Mouse (Mus musculus) liver, embryonic 16.5 days (tissue): Measurements from ENCODE around the gene Gm2974. TPM values are rescaled to one million over a fixed set of nuclear protein-coding genes. Genes with fewer than 3 reads are reported as not detected.
"Not testable (repeated sequence)": the region's sequence is repeated elsewhere in the genome, so short reads cannot be mapped to it uniquely, and the experiment has no call there.

Source experiments
- ATAC-seq: fragments of 200-750 bp; cut with Nextera tagmentation; 2 replicates; pipeline ENCODE4 v1.8.0; 2017; ENCODE audit warnings: low read depth, mild to moderate bottlenecking, moderate number of reproducible peaks, moderate library complexity
- H3K27ac ChIP-seq: fragments of 300-500 bp; sonication (generic); 2 replicates; pipeline ENCODE4 v1.5.1; 2014; ENCODE audit warnings: mild to moderate bottlenecking, low read length
- H3K27me3 ChIP-seq: fragments of 300-500 bp; sonication (generic); 2 replicates; pipeline ENCODE4 v1.6.1; 2014; ENCODE audit warnings: low read depth, low read length, mixed read lengths; ENCODE audit not compliant: control insufficient read depth, insufficient read depth
- H3K36me3 ChIP-seq: fragments of 300-500 bp; sonication (generic); 2 replicates; pipeline ENCODE4 v1.6.1; 2014; ENCODE audit warnings: mild to moderate bottlenecking; ENCODE audit not compliant: control insufficient read depth, insufficient read depth
- H3K4me1 ChIP-seq: fragments of 300-500 bp; sonication (generic); 2 replicates; pipeline ENCODE4 v1.6.1; 2014; ENCODE audit warnings: low read depth, low read length, mixed read lengths; ENCODE audit not compliant: control insufficient read depth
- H3K4me2 ChIP-seq: fragments of 300-500 bp; sonication (generic); 2 replicates; pipeline ENCODE4 v1.6.1; 2014; ENCODE audit warnings: low read depth, low read length, mixed read lengths
- H3K4me3 ChIP-seq: fragments of 300-500 bp; sonication (generic); 2 replicates; pipeline ENCODE4 v1.5.1; 2014; ENCODE audit warnings: low read depth, mild to moderate bottlenecking, low read length
- H3K9ac ChIP-seq: fragments of 300-500 bp; sonication (generic); 2 replicates; pipeline ENCODE4 v1.6.1; 2014; ENCODE audit warnings: low read depth, low read length
- H3K9me3 ChIP-seq: fragments of 300-500 bp; sonication (generic); replicated peaks from 2 replicates; pipeline ENCODE4 v1.6.1; 2016; ENCODE audit warnings: low read length; ENCODE audit not compliant: control insufficient read depth
- WGBS: fragments of 180-500 bp; shearing (Covaris S2); extraction: QIAGEN DNeasy Blood & Tissue Kit; methylation state at CpG from one replicate; pipeline ENCODE4 v1.1.7; 2014; ENCODE audit not compliant: insufficient replicate concordance; 5-methylcytosine and 5-hydroxymethylcytosine counted together
- polyA plus RNA-seq: library from polyadenylated mRNA; unstranded; fragments of >200 nt; fragmentation: Nextera tagmentation; extraction: Ambion mirVana; gene quantifications from 2 replicates; pipeline ENCODE4 v1.2.1, GENCODE M21; 2015

Gene Gm2974
- polyA plus RNA-seq = not detected in 2 replicates

DNA sequence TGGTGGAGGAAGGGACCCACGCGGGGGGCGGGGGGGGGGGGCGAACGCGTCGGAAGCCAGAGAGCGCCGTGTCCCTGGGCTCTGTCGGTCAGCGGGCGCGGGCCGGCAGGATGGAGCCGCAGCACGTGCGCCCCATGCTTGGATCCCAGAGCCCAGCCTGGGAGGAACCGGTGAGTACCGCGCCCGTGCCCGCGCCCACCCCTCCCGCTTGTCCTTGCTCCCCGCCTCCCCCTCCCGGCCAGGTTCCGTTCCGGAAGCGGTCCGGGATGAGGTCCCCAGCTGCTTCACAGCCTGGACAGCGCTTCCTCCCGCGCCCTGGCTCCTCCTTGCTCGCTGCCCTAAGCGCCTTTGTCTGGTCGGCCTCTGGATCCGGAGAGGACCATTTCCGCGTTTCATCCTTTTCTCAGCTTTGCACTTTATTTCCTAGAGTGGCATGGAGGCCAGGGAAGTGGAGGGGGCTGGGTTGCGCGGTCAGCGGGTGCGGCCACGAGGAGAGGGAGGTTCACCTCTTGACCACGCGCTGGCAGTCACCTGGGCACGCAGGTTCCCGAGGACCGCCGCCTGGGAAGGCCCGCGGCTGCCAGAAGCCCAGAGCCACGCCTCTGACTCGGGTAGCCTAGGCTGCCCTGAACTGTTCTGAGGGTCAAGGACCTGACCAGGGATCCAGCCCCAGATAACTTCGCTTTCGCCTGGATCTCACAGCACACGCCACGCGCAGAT is at the start of gene Gm2974:
Gene Gm2974 (plus strand): TSS at position 86 of the 720 bp plus-strand sequence.
- not testable (repeated sequence) for H3K4me2 ChIP-seq, H3K4me3 ChIP-seq
- 16% methylated on average over 26 of the region's 59 CpGs for WGBS

DNA sequence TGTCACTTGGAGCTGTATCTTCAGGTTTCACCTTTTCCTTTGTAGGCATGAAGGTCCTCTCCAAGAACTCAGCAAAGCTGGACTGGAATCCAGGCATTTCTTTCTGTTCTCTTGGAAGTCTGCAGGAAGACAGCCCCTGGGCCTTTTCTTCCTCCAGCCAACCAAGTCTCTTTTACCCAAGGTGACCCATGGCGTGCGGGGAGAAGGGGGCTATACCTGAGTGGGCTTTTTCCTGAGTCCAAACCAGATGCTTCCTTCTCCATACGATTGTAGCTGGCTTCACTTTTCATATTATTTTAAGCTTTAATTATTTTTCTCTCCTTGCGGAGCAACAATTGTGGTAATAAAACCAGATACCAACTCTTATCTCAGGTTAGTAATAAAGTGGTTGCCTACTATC is 40.7 kb upstream of the Gm2974 start:
- H3K4me3 ChIP-seq, H3K9me3 ChIP-seq: not testable (repeated sequence)
- 79% methylated on average over 3 of the region's 4 CpGs for WGBS

More for the DNA sequence above, at the start of gene Gm2974:
- not testable (repeated sequence) for H3K4me1 ChIP-seq, H3K27me3 ChIP-seq, H3K9me3 ChIP-seq, H3K27ac ChIP-seq, ATAC-seq, H3K36me3 ChIP-seq, H3K9ac ChIP-seq

DNA sequence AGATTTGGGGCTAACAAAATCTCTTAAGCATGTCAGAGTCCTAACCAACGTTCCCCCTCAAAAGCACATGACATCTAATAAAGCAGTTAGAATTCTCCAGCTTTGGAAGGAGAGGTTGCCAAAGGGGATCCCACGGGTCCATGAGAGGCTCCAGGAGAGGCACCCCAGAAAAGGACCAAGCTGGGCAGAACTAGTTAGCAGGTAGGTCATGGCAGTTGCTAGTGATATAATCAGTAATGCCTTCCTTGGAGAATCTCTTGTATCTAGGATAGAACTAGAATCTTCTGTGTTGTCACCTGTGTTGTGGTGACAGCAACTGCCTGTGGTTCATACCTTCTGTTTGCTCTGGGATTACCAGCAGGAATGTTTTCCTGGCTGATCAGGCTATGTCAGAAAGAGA is 17.6 kb upstream of the Gm2974 start, which contains the start of gene Gm3127:
Gene Gm3127 (plus strand): TSS at position 301 of the 400 bp plus-strand sequence.
- H3K4me3 ChIP-seq, H3K27ac ChIP-seq, H3K9me3 ChIP-seq, H3K36me3 ChIP-seq, H3K4me2 ChIP-seq, ATAC-seq, H3K9ac ChIP-seq, H3K27me3 ChIP-seq, H3K4me1 ChIP-seq: not testable (repeated sequence)
- WGBS = no CpG with 5 or more reads among the region's 2 CpGs

More for the DNA sequence above, 40.7 kb upstream of the Gm2974 start:
- not testable (repeated sequence) for H3K36me3 ChIP-seq, H3K4me1 ChIP-seq, H3K27me3 ChIP-seq, H3K9ac ChIP-seq, H3K27ac ChIP-seq, H3K4me2 ChIP-seq, ATAC-seq

GRCm38 (mm10) chr14:4182030-4182429 is 346 bp upstream of the Gm2974 start:
- H3K27ac ChIP-seq, H3K27me3 ChIP-seq, H3K36me3 ChIP-seq, H3K9ac ChIP-seq, H3K4me3 ChIP-seq, H3K9me3 ChIP-seq, H3K4me2 ChIP-seq, H3K4me1 ChIP-seq, ATAC-seq: not testable (repeated sequence)
- 8% methylated on average over 13 of the region's 14 CpGs for WGBS

DNA sequence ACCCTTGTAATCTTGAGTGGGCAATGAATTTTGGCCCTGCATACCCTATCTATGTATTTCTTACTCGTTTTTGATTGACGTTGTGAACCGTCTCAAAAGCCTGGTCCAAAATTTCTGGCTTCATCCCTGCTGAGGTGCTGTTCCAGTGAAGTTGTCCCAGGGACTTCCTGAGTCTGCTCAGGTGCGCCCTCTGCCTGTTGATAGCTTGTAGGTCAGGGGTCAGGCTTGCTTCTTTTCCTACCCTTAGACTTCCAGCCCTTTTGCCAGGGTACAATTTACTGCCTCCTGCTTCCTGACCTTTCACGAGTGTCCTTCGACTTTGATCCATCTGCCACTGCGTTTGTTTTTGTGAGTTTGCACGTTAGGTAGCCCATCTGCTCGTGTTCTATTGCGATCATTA is 999 bp downstream of the Gm2974 start:
- not testable (repeated sequence) for ATAC-seq, H3K4me1 ChIP-seq, H3K9ac ChIP-seq, H3K36me3 ChIP-seq, H3K27me3 ChIP-seq, H3K4me3 ChIP-seq, H3K27ac ChIP-seq, H3K9me3 ChIP-seq, H3K4me2 ChIP-seq
- WGBS = 22% methylated on average over 5 of the region's 10 CpGs

GRCm38 (mm10) chr14:4249331-4249730 is 67.0 kb downstream of the Gm2974 start, which contains the start of gene Gm3138:
Gene Gm3138, plus strand, starts transcription at chr14:4249631.
- WGBS = no CpG with 5 or more reads among the region's 2 CpGs
- not testable (repeated sequence) for H3K4me3 ChIP-seq, H3K36me3 ChIP-seq, H3K9ac ChIP-seq, H3K9me3 ChIP-seq, H3K4me2 ChIP-seq, H3K27ac ChIP-seq, ATAC-seq, H3K4me1 ChIP-seq, H3K27me3 ChIP-seq

Other genes starting within 250 kb of the Gm2974 start
- not detected in 2 replicates for gene Gm3095, start 219.0 kb upstream of the Gm2974 start, polyA plus RNA-seq
- gene Gm3099, start 184.2 kb upstream of the Gm2974 start, polyA plus RNA-seq = not detected in 2 replicates
- gene Gm5796, start 158.6 kb upstream of the Gm2974 start, polyA plus RNA-seq = not detected in 2 replicates
- not detected in 2 replicates for gene Gm3115, start 98.5 kb upstream of the Gm2974 start, polyA plus RNA-seq
- 0.06 TPM in 1 of 2 replicates, not detected in the other for gene Gm8108, start 72.0 kb upstream of the Gm2974 start, polyA plus RNA-seq
- not detected in 2 replicates for gene Gm3127, start 17.5 kb upstream of the Gm2974 start, polyA plus RNA-seq
- not detected in 2 replicates for gene Gm3138, start 67.1 kb downstream of the Gm2974 start, polyA plus RNA-seq
- not detected in 2 replicates for gene Gm3149, start 134.7 kb downstream of the Gm2974 start, polyA plus RNA-seq
- gene 2610042L04Rik, start 152.2 kb downstream of the Gm2974 start, polyA plus RNA-seq = not detected in 2 replicates
- gene Gm3159, start 214.9 kb downstream of the Gm2974 start, polyA plus RNA-seq = not detected in 2 replicates
- not detected in 2 replicates for gene Gm3164, start 232.9 kb downstream of the Gm2974 start, polyA plus RNA-seq
- not detected in 2 replicates for gene Gm3173, start 248.4 kb downstream of the Gm2974 start, polyA plus RNA-seq